Mouse (Mus musculus) midbrain, embryonic 14.5 days (tissue): Measurements from ENCODE around the gene Smad9. TPM values are rescaled to one million over a fixed set of nuclear protein-coding genes. Genes with fewer than 3 reads are reported as not detected.

Source experiments
- polyA plus RNA-seq: library from polyadenylated mRNA; unstranded; fragments of >200 nt; fragmentation: Nextera tagmentation; extraction: Ambion mirVana; gene quantifications from 2 replicates; pipeline ENCODE4 v1.2.1, GENCODE M21; 2014

Gene Smad9
- polyA plus RNA-seq, 1 experiment from 2014 or later = 0.30 TPM

Other genes starting within 250 kb of the Smad9 start
- 81.9 and 98.8 TPM in 2 replicates for gene Supt20, start 62.8 kb upstream of the Smad9 start, polyA plus RNA-seq
- gene Gm21958, start 41.2 kb upstream of the Smad9 start, polyA plus RNA-seq = 0.73 and 1.1 TPM in 2 replicates
- 76.0 and 81.0 TPM in 2 replicates for gene Exosc8, start 20.2 kb upstream of the Smad9 start, polyA plus RNA-seq
- 48.3 and 55.5 TPM in 2 replicates for gene Alg5, start 20.0 kb upstream of the Smad9 start, polyA plus RNA-seq
- gene Rfxap, start 52.2 kb downstream of the Smad9 start, polyA plus RNA-seq = 45.4 and 59.8 TPM in 2 replicates
- 1.3 and 2.7 TPM in 2 replicates for gene Sertm1, start 160.3 kb downstream of the Smad9 start, polyA plus RNA-seq